Mouse (Mus musculus) kidney, postnatal 0 days (tissue): Measurements from ENCODE around the gene Naa80. TPM values are rescaled to one million over a fixed set of nuclear protein-coding genes. Genes with fewer than 3 reads are reported as not detected.
A peak's percentile ranks its signal among the peaks of the same experiment; 100 is the strongest.

Experiments used
- ATAC-seq: fragments of 200-750 bp; cut with Nextera tagmentation; replicated peaks from 2 replicates; pipeline ENCODE4 v1.8.0; 2017; ENCODE audit warnings: low read depth, moderate number of reproducible peaks, moderate TSS enrichment, moderate library complexity; ENCODE audit not compliant: low FRiP score
- DNase-seq: peaks from one replicate; pipeline ENCODE4 v3.0.0-alpha.2; 2016; ENCODE audit warnings: low spot score
- H3K27ac ChIP-seq: fragments of 300-500 bp; sonication (generic); 2 replicates; pipeline ENCODE4 v1.5.1; 2014; ENCODE audit warnings: mild to moderate bottlenecking
- H3K27me3 ChIP-seq: fragments of 300-500 bp; sonication (generic); 2 replicates; pipeline ENCODE4 v1.6.1; 2014; ENCODE audit warnings: low read length, mixed read lengths; ENCODE audit not compliant: insufficient read depth
- H3K36me3 ChIP-seq: fragments of 300-500 bp; sonication (generic); 2 replicates; pipeline ENCODE4 v1.6.1; 2014; ENCODE audit warnings: low read length, mixed read lengths; ENCODE audit not compliant: insufficient read depth
- H3K4me1 ChIP-seq: fragments of 300-500 bp; sonication (generic); replicated peaks from 2 replicates; pipeline ENCODE4 v1.6.1; 2014; ENCODE audit warnings: antibody characterized with exemption, low read length, mixed read lengths; ENCODE audit not compliant: insufficient read depth
- H3K4me2 ChIP-seq: fragments of 300-500 bp; sonication (generic); 2 replicates; pipeline ENCODE4 v1.6.1; 2014; ENCODE audit warnings: mild to moderate bottlenecking, low read length, moderate library complexity, mixed read lengths
- H3K4me3 ChIP-seq: fragments of 300-500 bp; sonication (generic); replicated peaks from 2 replicates; pipeline ENCODE4 v1.5.1; 2014; ENCODE audit warnings: low read depth, low read length
- H3K9ac ChIP-seq: fragments of 300-500 bp; sonication (generic); 2 replicates; pipeline ENCODE4 v1.6.1; 2014; ENCODE audit warnings: low read depth, low read length
- H3K9me3 ChIP-seq: fragments of 300-500 bp; sonication (generic); replicated peaks from 2 replicates; pipeline ENCODE4 v1.6.1; 2016; ENCODE audit warnings: low read length, inconsistent platforms, mixed read lengths
- CTCF ChIP-seq: IDR thresholded peaks from 2 replicates; pipeline ENCODE4 v1.5.1; 2016; ENCODE audit warnings: antibody characterized with exemption, low read depth, mild to moderate bottlenecking, moderate library complexity
- WGBS: fragments of 180-500 bp; shearing (Covaris S2); extraction: QIAGEN DNeasy Blood & Tissue Kit; methylation state at CpG from one replicate; pipeline ENCODE4 v1.1.7; 2014; 5-methylcytosine and 5-hydroxymethylcytosine counted together
- polyA plus RNA-seq: library from polyadenylated mRNA; unstranded; fragments of >200 nt; fragmentation: Nextera tagmentation; extraction: Ambion mirVana; gene quantifications from 2 replicates; pipeline ENCODE4 v1.2.1, GENCODE M21; 2015

The Naa80 gene
- polyA plus RNA-seq, 1 experiment from 2014 or later, result 22.3 TPM

DNA sequence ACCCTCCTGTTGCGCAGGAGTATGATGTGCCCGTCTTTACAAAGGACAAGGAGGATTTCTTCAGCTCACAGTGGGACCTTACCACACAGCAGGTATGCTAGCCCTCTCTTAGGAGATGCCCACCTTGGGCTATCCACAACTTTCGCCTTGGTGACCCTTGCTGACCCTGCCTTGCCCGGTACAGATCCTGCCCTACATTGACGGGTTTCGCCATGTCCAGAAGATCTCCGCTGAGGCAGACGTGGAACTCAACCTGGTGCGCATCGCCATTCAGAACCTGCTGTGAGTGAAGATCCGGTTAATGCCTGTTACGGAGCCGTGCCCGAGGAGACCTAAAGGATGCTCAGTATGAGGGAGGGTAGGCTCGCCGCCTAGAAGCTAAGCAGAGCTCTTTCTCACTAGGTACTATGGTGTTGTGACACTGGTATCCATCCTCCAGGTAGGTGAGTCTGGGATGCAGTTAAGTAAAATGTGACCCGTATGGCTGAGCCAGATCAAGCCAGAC is 34.4 kb upstream of the Naa80 start:
- Histone ChIP-seq H3K27ac (no peak overlapping the region), H3K4me3 (no peak overlapping the region), H3K9ac (no peak overlapping the region), H3K9me3 (no peaks in the 10 kb centered on the region), H3K27me3 (no peaks in the 10 kb centered on the region), H3K4me2 (no peak overlapping the region), H3K36me3 (peaks cover 13% of the 10 kb centered on the region; the same call in 1 of the 2 replicates), H3K4me1 (peaks cover 20% of the 10 kb centered on the region; the same call in 1 of the 2 replicates)
- ATAC-seq, result no peak
- 95% methylated on average over 17 of the region's 17 CpGs for WGBS
- no peak for TF ChIP-seq CTCF
- DNase-seq, result no peak

GRCm38 (mm10) chr9:107544729-107545128 is 34.0 kb upstream of the Naa80 start:
- 94% methylated on average over 12 of the region's 12 CpGs for WGBS
- DNase-seq (no peak), ATAC-seq (no peak)
- H3K9me3 ChIP-seq, result no peaks in the 10 kb centered on the region
- peaks cover 20% of the 10 kb centered on the region; the same call in 1 of the 2 replicates for H3K4me1 ChIP-seq
- TF ChIP-seq CTCF, result no peak
- no peaks in the 10 kb centered on the region for H3K27me3 ChIP-seq
- H3K27ac ChIP-seq, result no peak overlapping the region
- H3K9ac ChIP-seq, result no peak overlapping the region
- no peak overlapping the region for H3K4me2 ChIP-seq
- H3K4me3 ChIP-seq, result no peak overlapping the region
- peaks cover 9% of the 10 kb centered on the region; the same call in 1 of the 2 replicates for H3K36me3 ChIP-seq

DNA sequence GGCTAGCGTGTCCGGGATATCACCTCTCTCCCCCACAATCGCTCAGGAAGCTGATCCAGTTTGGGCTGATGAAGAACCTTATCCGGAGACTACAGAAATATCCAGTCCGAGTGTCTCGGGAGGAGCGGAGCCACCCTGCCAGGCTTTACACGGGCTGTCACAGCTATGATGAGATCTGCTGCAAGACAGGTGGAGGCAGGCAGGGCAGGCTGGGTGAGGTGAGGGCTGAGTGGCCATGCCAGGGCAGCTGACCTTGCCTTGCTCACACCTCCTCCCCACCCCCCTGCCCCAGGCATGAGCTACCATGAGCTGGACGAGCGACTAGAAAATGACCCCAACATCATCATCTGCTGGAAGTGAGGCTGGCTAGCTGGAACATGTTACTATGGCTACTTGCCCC is 33.5 kb upstream of the Naa80 start:
- H3K36me3 ChIP-seq, result 0 out of 2 replicates have a peak, but pooled peaks cover 8% of the 10 kb centered on the region
- DNase-seq (no peak), ATAC-seq (no peak)
- 84% methylated on average over 10 of the region's 10 CpGs for WGBS
- H3K4me1 ChIP-seq, result peaks cover 20% of the 10 kb centered on the region; the same call in 1 of the 2 replicates
- no peaks in the 10 kb centered on the region for H3K27me3 ChIP-seq
- no peak overlapping the region for H3K4me3 ChIP-seq
- H3K27ac ChIP-seq, result no peak overlapping the region
- no peaks in the 10 kb centered on the region for H3K9me3 ChIP-seq
- no peak overlapping the region for H3K9ac ChIP-seq
- TF ChIP-seq CTCF, result no peak
- H3K4me2 ChIP-seq, result no peak overlapping the region

GRCm38 (mm10) chr9:107545602-107546001 is 33.1 kb upstream of the Naa80 start:
- H3K36me3 ChIP-seq, result 0 out of 2 replicates have a peak, but pooled peaks cover 8% of the 10 kb centered on the region
- H3K9me3 ChIP-seq, result no peaks in the 10 kb centered on the region
- H3K9ac ChIP-seq, result no peak overlapping the region
- DNase-seq, result peak; percentile 80
- H3K27ac ChIP-seq, result no peak overlapping the region
- H3K4me1 ChIP-seq, result peaks cover 21% of the 10 kb centered on the region; the same call in 1 of the 2 replicates
- no peak for ATAC-seq
- no peak overlapping the region for H3K4me3 ChIP-seq
- 11% methylated on average over 3 of the region's 3 CpGs for WGBS
- no peak overlapping the region for H3K4me2 ChIP-seq
- TF ChIP-seq CTCF, result peak; percentile 96
- H3K27me3 ChIP-seq, result no peaks in the 10 kb centered on the region

- H3K27ac ChIP-seq, result peak within 1 kb of the TSS; percentile 60; the same call in 1 of the 2 replicates
These were observed 31.7 kb upstream of the Naa80 start, which contains the start of gene Zmynd10 for GRCm38 (mm10) chr9:107547026-107547425. Gene Zmynd10, plus strand, starts transcription at chr9:107547298.

GRCm38 (mm10) chr9:107547957-107548356 is 30.7 kb upstream of the Naa80 start:
- H3K4me2 ChIP-seq, result no peak overlapping the region
- peaks cover 32% of the 10 kb centered on the region for H3K4me1 ChIP-seq
- no peaks in the 10 kb centered on the region for H3K9me3 ChIP-seq
- DNase-seq (no peak), ATAC-seq (no peak)
- H3K9ac ChIP-seq, result no peak overlapping the region
- 0 out of 2 replicates have a peak, but pooled peaks cover 8% of the 10 kb centered on the region for H3K36me3 ChIP-seq
- no peaks in the 10 kb centered on the region for H3K27me3 ChIP-seq
- 79% methylated on average over 5 of the region's 5 CpGs for WGBS
- TF ChIP-seq CTCF, result no peak
- no peak overlapping the region for H3K27ac ChIP-seq
- no peak overlapping the region for H3K4me3 ChIP-seq

More at GRCm38 (mm10) chr9:107547026-107547425, 31.7 kb upstream of the Naa80 start, which contains the start of gene Zmynd10:
- 0 out of 2 replicates have a peak, but pooled peaks cover 8% of the 10 kb centered on the region for H3K36me3 ChIP-seq
- TF ChIP-seq CTCF, result no peak
- DNase-seq (peak; percentile 95), ATAC-seq (peak; percentile 56)
- peak within 1 kb of the TSS; percentile 53 for H3K4me2 ChIP-seq
- H3K4me3 ChIP-seq, result no peak within 1 kb of the TSS; the same call in 1 of the 2 replicates
- no peaks in the 10 kb centered on the region for H3K9me3 ChIP-seq
- H3K9ac ChIP-seq, result no peak within 1 kb of the TSS
- peaks cover 26% of the 10 kb centered on the region for H3K4me1 ChIP-seq
- 2% methylated on average over 20 of the region's 20 CpGs for WGBS
- no peaks in the 10 kb centered on the region for H3K27me3 ChIP-seq
